8 mouse cellular contexts compared by ENCODE assay signal in genomic region chr1:51697265-51698192, GRCm38 (mm10).
DNase-seq lines count a peak whose midpoint lies in the region; ATAC-seq and TF ChIP-seq lines count a peak whose summit lies in the region.
"Had no signal": no experiment of that assay in that cellular context is flagged by ENCODE, and none has a peak within 500 bp of the region (broad histone marks: within the 10 kb centered on the region; RNA-seq: fewer than 3 reads in every experiment).

No protein-coding gene starts in this region.

- no peaks in the 10 kb centered on the region for H3K9me3 ChIP-seq in intestine, postnatal 0 days (ENCODE audit: control insufficient read depth)
- H3K9me3 ChIP-seq in lung, embryonic 16.5 days (ENCODE audit: control insufficient read depth, low read length), result no peaks in the 10 kb centered on the region
- no peaks in the 10 kb centered on the region for H3K9me3 ChIP-seq in stomach, embryonic 15.5 days
- H3K9me3 ChIP-seq: liver, embryonic 15.5 days had no signal

- H3K4me2 ChIP-seq in intestine, postnatal 0 days (replicated peaks; ENCODE audit: low read depth), result peak overlapping the region; percentile 45
- H3K4me2 ChIP-seq in lung, embryonic 16.5 days (ENCODE audit: low read depth, low read length), result peak overlapping the region; percentile 39
- H3K4me2 ChIP-seq in stomach, embryonic 15.5 days, result peak overlapping the region; percentile 41
- H3K4me2 ChIP-seq: liver, embryonic 15.5 days had no signal

- H3K9ac ChIP-seq in intestine, postnatal 0 days (ENCODE audit: low read depth, low read length), result no peak overlapping the region
- H3K9ac ChIP-seq in lung, embryonic 16.5 days (ENCODE audit: low read length), result peak overlapping the region; percentile 11; the same call in 1 of the 2 replicates
- H3K9ac ChIP-seq in stomach, embryonic 15.5 days, result no peak overlapping the region
- H3K9ac ChIP-seq: liver, embryonic 15.5 days had no signal

- no peak for TF ChIP-seq CTCF in brain, embryonic 14.5 days (IDR thresholded peaks at IDR 0.05; ENCODE audit: borderline replicate concordance, extremely low read depth, insufficient read depth, insufficient read length)
- no peak for TF ChIP-seq CTCF in intestine, postnatal 0 days (IDR thresholded peaks at IDR 0.05; ENCODE audit: low read depth)

- H3K4me1 ChIP-seq in intestine, postnatal 0 days (replicated peaks; ENCODE audit: control insufficient read depth, insufficient read depth, low read length), result 0 out of 2 replicates have a peak, but pooled peaks cover 6% of the 10 kb centered on the region
- peaks cover 4% of the 10 kb centered on the region for H3K4me1 ChIP-seq in lung, embryonic 16.5 days (replicated peaks; ENCODE audit: control insufficient read depth, insufficient read depth, low read length)
- peaks cover 8% of the 10 kb centered on the region; the same call in 1 of the 2 replicates for H3K4me1 ChIP-seq in stomach, embryonic 15.5 days
- H3K4me1 ChIP-seq: liver, embryonic 15.5 days had no signal

- H3K36me3 ChIP-seq in intestine, postnatal 0 days (ENCODE audit: control insufficient read depth, insufficient read depth), result no peaks in the 10 kb centered on the region
- no peaks in the 10 kb centered on the region for H3K36me3 ChIP-seq in lung, embryonic 16.5 days (ENCODE audit: control insufficient read depth, insufficient read depth, low read length)
- no peaks in the 10 kb centered on the region for H3K36me3 ChIP-seq in stomach, embryonic 15.5 days
- H3K36me3 ChIP-seq: liver, embryonic 15.5 days had no signal

- no peak overlapping the region for H3K27ac ChIP-seq in intestine, postnatal 0 days (ENCODE audit: low read depth, low read length)
- H3K27ac ChIP-seq in lung, embryonic 16.5 days (ENCODE audit: low read length), result no peak overlapping the region
- no peak overlapping the region for H3K27ac ChIP-seq in stomach, embryonic 15.5 days
- H3K27ac ChIP-seq: liver, embryonic 15.5 days had no signal

- WGBS in intestine, postnatal 0 days, result 25% methylated on average over 19 of the region's 19 CpGs
- WGBS in lung, embryonic 16.5 days, result 15% methylated on average over 19 of the region's 19 CpGs
- WGBS in stomach, embryonic 15.5 days, result 23% methylated on average over 19 of the region's 19 CpGs

- H3K27me3 ChIP-seq in intestine, postnatal 0 days (replicated peaks; ENCODE audit: control insufficient read depth, insufficient read depth, low read length), result no peaks in the 10 kb centered on the region
- H3K27me3 ChIP-seq in lung, embryonic 16.5 days (ENCODE audit: control insufficient read depth, insufficient read depth, low read depth, low read length), result no peaks in the 10 kb centered on the region
- H3K27me3 ChIP-seq in stomach, embryonic 15.5 days (replicated peaks), result no peaks in the 10 kb centered on the region
- H3K27me3 ChIP-seq: liver, embryonic 15.5 days had no signal

- ATAC-seq in intestine, postnatal 0 days, result no peak
- ATAC-seq in lung, embryonic 16.5 days (ENCODE audit: low read depth), result peak; percentile 45; the same call in 1 of the 2 replicates
- no peak for ATAC-seq in stomach, embryonic 15.5 days (ENCODE audit: insufficient read depth, low FRiP score, low read depth)

- H3K4me3 ChIP-seq in intestine, postnatal 0 days (ENCODE audit: low read depth, low read length), result no peak overlapping the region
- H3K4me3 ChIP-seq in lung, embryonic 16.5 days (ENCODE audit: low read length), result peak overlapping the region; percentile 12
- H3K4me3 ChIP-seq in stomach, embryonic 15.5 days (replicated peaks), result 0 out of 2 replicates have a peak overlapping the region, but pooled peaks have one; percentile 13
- H3K4me3 ChIP-seq: liver, embryonic 15.5 days had no signal

- DNase-seq in brain, embryonic 14.5 days (ENCODE audit: low read depth), result peak; percentile 92
- DNase-seq in embryo, embryonic 10.5 days (ENCODE audit: low spot score), result peak; percentile 79
- DNase-seq in heart, adult 8-10 months (ENCODE audit: low spot score), result peak; percentile 65
- DNase-seq in spleen, postnatal 4 days (ENCODE audit: low spot score in 2 of 2), result no peak

- TF ChIP-seq POLR2A in brain, embryonic 14.5 days (IDR thresholded peaks at IDR 0.05; ENCODE audit: borderline replicate concordance, extremely low read depth, insufficient read depth, insufficient read length, poor library complexity, severe bottlenecking), result no peak

Comparison
In these comparisons a context has a peak if more than half of its experiments do, and no peak if none do; other contexts are left out.
1. DNase-seq: peak in brain, embryonic 14.5 days (single experiment), embryo, embryonic 10.5 days (single experiment) and heart, adult 8-10 months (single experiment); none in spleen, postnatal 4 days (0 of 2).
2. Peak in every context shown above with its lines, with median percentiles within 50 percentile points of each other: H3K4me2 ChIP-seq.